Mouse (Mus musculus) embryo, embryonic 10 days (tissue): Measurements from ENCODE around the gene Cd9.

Experiments used
- DNase-seq: peaks from one replicate; pipeline ENCODE4 v3.0.0-alpha.2; 2015; ENCODE audit warnings: low spot score

The Cd9 gene

GRCm38 (mm10) chr6:125475184-125475583 is 19.4 kb downstream of the Cd9 start:
- DNase-seq, result no peak

- DNase-seq, result no peak
Measured at GRCm38 (mm10) chr6:125473939-125474338, 20.7 kb downstream of the Cd9 start.

- DNase-seq, result no peak
Measured at GRCm38 (mm10) chr6:125473321-125473721, 21.3 kb downstream of the Cd9 start.

GRCm38 (mm10) chr6:125471921-125472320 is 22.7 kb downstream of the Cd9 start:
- no peak for DNase-seq

- no peak for DNase-seq
Measured at GRCm38 (mm10) chr6:125471326-125471725, 23.3 kb downstream of the Cd9 start.

GRCm38 (mm10) chr6:125470616-125471015 is 24.0 kb downstream of the Cd9 start:
- no peak for DNase-seq

- no peak for DNase-seq
Measured at GRCm38 (mm10) chr6:125469222-125469621, 25.4 kb downstream of the Cd9 start.

GRCm38 (mm10) chr6:125468179-125468960 is 26.2 kb downstream of the Cd9 start:
- DNase-seq, result no peak

- no peak for DNase-seq
Measured at GRCm38 (mm10) chr6:125467301-125467715, 27.3 kb downstream of the Cd9 start.

GRCm38 (mm10) chr6:125462312-125462711 is 32.3 kb downstream of the Cd9 start:
- DNase-seq, result no peak

GRCm38 (mm10) chr6:125461788-125462187 is 32.8 kb downstream of the Cd9 start:
- no peak for DNase-seq

- no peak for DNase-seq
Measured at GRCm38 (mm10) chr6:125461325-125461724, 33.3 kb downstream of the Cd9 start.

- DNase-seq, result no peak
Measured at GRCm38 (mm10) chr6:125460589-125460988, 34.0 kb downstream of the Cd9 start.

GRCm38 (mm10) chr6:125459903-125460302 is 34.7 kb downstream of the Cd9 start:
- no peak for DNase-seq

GRCm38 (mm10) chr6:125455806-125456520 is 38.6 kb downstream of the Cd9 start:
- no peak for DNase-seq

- no peak for DNase-seq
Measured at GRCm38 (mm10) chr6:125454731-125455130, 39.9 kb downstream of the Cd9 start.

GRCm38 (mm10) chr6:125454299-125454698 is 40.3 kb downstream of the Cd9 start:
- DNase-seq, result no peak

- DNase-seq, result no peak
Measured at GRCm38 (mm10) chr6:125447660-125448059, 46.9 kb downstream of the Cd9 start.

GRCm38 (mm10) chr6:125447205-125447604 is 47.4 kb downstream of the Cd9 start:
- DNase-seq, result peak; percentile 50

- no peak for DNase-seq
Measured at GRCm38 (mm10) chr6:125445381-125445780, 49.2 kb downstream of the Cd9 start.

GRCm38 (mm10) chr6:125442591-125442990 is 52.0 kb downstream of the Cd9 start:
- no peak for DNase-seq

GRCm38 (mm10) chr6:125436753-125437152 is 57.8 kb downstream of the Cd9 start:
- DNase-seq, result no peak

- DNase-seq, result no peak
Measured at GRCm38 (mm10) chr6:125434735-125435518, 59.7 kb downstream of the Cd9 start.
